Mouse (Mus musculus): ENCODE measurements at regions not wholly inside any gene's neighbourhood (a gene's known extent, or its start where the extent isn't known, plus 50 kb on each side); places are given as distances from the start of the nearest gene placed in this dataset.
A peak's percentile ranks its signal among the peaks of the same experiment; 100 is the strongest.

- no peaks in the 10 kb centered on the region for H3K79me2 ChIP-seq (replicated peaks; ENCODE audit: control insufficient read depth, insufficient read depth, low read length)
- 57% methylated on average over 8 of the region's 8 CpGs for WGBS
- no peak for DNase-seq
- H3K4me3 ChIP-seq = peak overlapping the region; percentile 42
- H3K27me3 ChIP-seq (ENCODE audit: control insufficient read depth, insufficient read depth, low read length) = no peaks in the 10 kb centered on the region
- no peak overlapping the region for H3K9ac ChIP-seq (ENCODE audit: low read depth, low read length)
- no peaks in the 10 kb centered on the region; the same call in 1 of the 2 replicates for H3K36me3 ChIP-seq (ENCODE audit: control insufficient read depth, insufficient read depth, low read length)
- intact Hi-C loops (cut with DNase I) = loop anchor here (2.0 to 10.0 kb wide), 3 partner anchors 92 to 610 kb away; no protein-coding TSS in a partner anchor
- H3K27ac ChIP-seq = peak overlapping the region; percentile 52
- TF ChIP-seq EP300 (IDR thresholded peaks at IDR 0.05; ENCODE audit: insufficient read depth, low read depth, low read length) (no peak), CTCF (IDR thresholded peaks at IDR 0.05) (no peak), POLR2A (IDR thresholded peaks at IDR 0.05; ENCODE audit: insufficient read depth, low read depth, low read length) (no peak)
- H3K4me1 ChIP-seq (ENCODE audit: control insufficient read depth, insufficient read depth, low read length) = no peaks in the 10 kb centered on the region
Measured at GRCm38 (mm10) chr3:149444377-149444776, 454.0 kb upstream of the Adgrl2 start.

DNA sequence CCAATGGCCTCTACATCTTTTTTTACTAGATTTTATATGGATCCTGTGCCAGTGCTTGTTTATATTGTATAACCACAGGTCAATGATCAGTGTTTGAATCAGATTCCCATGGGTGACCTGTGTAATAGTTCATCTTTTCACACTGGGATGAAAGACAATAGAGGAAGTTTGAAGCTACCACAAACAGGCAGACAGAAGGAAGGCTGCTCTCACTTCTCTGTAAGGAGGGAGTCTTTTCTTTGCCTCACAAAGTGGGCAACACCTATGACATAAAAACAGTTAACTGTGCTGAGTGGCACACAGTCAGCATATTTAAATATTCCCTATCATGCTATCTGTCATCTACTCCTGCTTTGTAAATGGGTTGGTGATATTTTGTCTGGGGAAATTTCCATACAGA is 450.9 kb upstream of the Adgrl2 start:
- Histone ChIP-seq H3K36me3 (ENCODE audit: control insufficient read depth, insufficient read depth, low read length) (no peaks in the 10 kb centered on the region; the same call in 1 of the 2 replicates), H3K4me1 (ENCODE audit: control insufficient read depth, insufficient read depth, low read length) (no peaks in the 10 kb centered on the region), H3K27ac (no peak overlapping the region), H3K4me3 (no peak overlapping the region), H3K9ac (ENCODE audit: low read depth, low read length) (no peak overlapping the region), H3K27me3 (ENCODE audit: control insufficient read depth, insufficient read depth, low read length) (no peaks in the 10 kb centered on the region), H3K79me2 (replicated peaks; ENCODE audit: control insufficient read depth, insufficient read depth, low read length) (no peaks in the 10 kb centered on the region)
- TF ChIP-seq EP300 (IDR thresholded peaks at IDR 0.05; ENCODE audit: insufficient read depth, low read depth, low read length) (no peak), CTCF (IDR thresholded peaks at IDR 0.05) (no peak), POLR2A (IDR thresholded peaks at IDR 0.05; ENCODE audit: insufficient read depth, low read depth, low read length) (no peak)
- no peak for DNase-seq
- intact Hi-C loops (cut with DNase I) = loop anchor here (10.0 kb wide), 1 partner anchor 606 kb away; no protein-coding TSS in a partner anchor

DNA sequence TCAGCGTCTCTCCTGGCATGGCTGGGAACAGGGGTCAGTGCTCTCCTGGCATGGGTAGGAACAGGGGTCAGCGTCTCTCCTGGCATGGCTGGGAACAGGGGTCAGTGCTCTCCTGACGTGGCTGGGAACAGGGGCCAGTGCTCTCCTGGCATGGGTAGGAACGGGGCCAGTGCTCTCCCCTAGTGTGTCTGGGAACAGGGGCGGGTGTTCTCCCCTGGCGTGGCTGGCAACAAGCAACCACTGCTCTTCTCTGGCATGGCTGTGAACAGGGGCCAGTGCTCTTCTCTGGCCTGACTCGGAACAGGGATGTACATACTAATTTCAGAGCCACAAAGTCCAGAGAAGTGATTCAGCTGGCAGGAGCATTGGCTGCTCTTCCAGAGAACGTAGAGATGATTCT is 447.4 kb upstream of the Adgrl2 start:
- Histone ChIP-seq H3K4me1 (ENCODE audit: control insufficient read depth, insufficient read depth, low read length) (no peaks in the 10 kb centered on the region), H3K27ac (no peak overlapping the region), H3K36me3 (ENCODE audit: control insufficient read depth, insufficient read depth, low read length) (no peaks in the 10 kb centered on the region; the same call in 1 of the 2 replicates), H3K4me3 (no peak overlapping the region), H3K9ac (ENCODE audit: low read depth, low read length) (no peak overlapping the region), H3K79me2 (replicated peaks; ENCODE audit: control insufficient read depth, insufficient read depth, low read length) (no peaks in the 10 kb centered on the region), H3K27me3 (ENCODE audit: control insufficient read depth, insufficient read depth, low read length) (no peaks in the 10 kb centered on the region)
- TF ChIP-seq EP300 (IDR thresholded peaks at IDR 0.05; ENCODE audit: insufficient read depth, low read depth, low read length) = no peak
- no peak for TF ChIP-seq CTCF (IDR thresholded peaks at IDR 0.05)
- no peak for TF ChIP-seq POLR2A (IDR thresholded peaks at IDR 0.05; ENCODE audit: insufficient read depth, low read depth, low read length)
- intact Hi-C loops (cut with DNase I) = no loop called here
- DNase-seq = peak in 1 of 2 experiments; percentile 29
- WGBS = 73% methylated on average over 8 of the region's 8 CpGs

DNA sequence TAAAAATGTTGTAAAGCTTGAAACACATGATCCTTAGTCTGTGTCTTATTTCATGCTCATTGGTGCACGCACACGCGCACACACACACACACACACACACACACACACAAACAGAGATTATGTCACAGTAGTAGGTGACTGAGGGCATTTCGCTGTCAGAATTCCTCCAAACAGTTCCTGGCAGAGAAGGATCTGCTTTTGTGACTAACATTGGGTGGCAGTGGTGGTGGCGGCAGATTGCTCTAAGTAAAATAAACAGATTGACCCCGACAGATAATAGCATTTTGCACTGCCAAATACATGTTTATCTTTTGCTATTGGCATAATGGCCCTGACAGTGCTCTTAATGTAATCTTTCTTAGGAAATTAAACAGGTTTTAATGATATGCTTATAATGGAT is 446.6 kb upstream of the Adgrl2 start:
- Histone ChIP-seq H3K27me3 (ENCODE audit: control insufficient read depth, insufficient read depth, low read length) (no peaks in the 10 kb centered on the region), H3K4me3 (no peak overlapping the region), H3K9ac (ENCODE audit: low read depth, low read length) (no peak overlapping the region), H3K4me1 (ENCODE audit: control insufficient read depth, insufficient read depth, low read length) (no peaks in the 10 kb centered on the region), H3K36me3 (ENCODE audit: control insufficient read depth, insufficient read depth, low read length) (no peaks in the 10 kb centered on the region; the same call in 1 of the 2 replicates), H3K79me2 (replicated peaks; ENCODE audit: control insufficient read depth, insufficient read depth, low read length) (no peaks in the 10 kb centered on the region), H3K27ac (no peak overlapping the region)
- WGBS = 67% methylated on average over 6 of the region's 6 CpGs
- no peak for DNase-seq
- intact Hi-C loops (cut with DNase I) = no loop called here
- TF ChIP-seq CTCF (IDR thresholded peaks at IDR 0.05) (no peak), POLR2A (IDR thresholded peaks at IDR 0.05; ENCODE audit: insufficient read depth, low read depth, low read length) (no peak), EP300 (IDR thresholded peaks at IDR 0.05; ENCODE audit: insufficient read depth, low read depth, low read length) (no peak)

GRCm38 (mm10) chr3:149436420-149436819 is 446.1 kb upstream of the Adgrl2 start:
- 68% methylated on average over 8 of the region's 8 CpGs for WGBS
- H3K4me3 ChIP-seq = no peak overlapping the region
- no peaks in the 10 kb centered on the region for H3K27me3 ChIP-seq (ENCODE audit: control insufficient read depth, insufficient read depth, low read length)
- H3K36me3 ChIP-seq (ENCODE audit: control insufficient read depth, insufficient read depth, low read length) = no peaks in the 10 kb centered on the region; the same call in 1 of the 2 replicates
- no peaks in the 10 kb centered on the region for H3K4me1 ChIP-seq (ENCODE audit: control insufficient read depth, insufficient read depth, low read length)
- no peaks in the 10 kb centered on the region for H3K79me2 ChIP-seq (replicated peaks; ENCODE audit: control insufficient read depth, insufficient read depth, low read length)
- no peak overlapping the region for H3K9ac ChIP-seq (ENCODE audit: low read depth, low read length)
- intact Hi-C loops (cut with DNase I) = no loop called here
- H3K27ac ChIP-seq = no peak overlapping the region
- peak in 1 of 2 experiments; percentile 21 for DNase-seq
- TF ChIP-seq POLR2A (IDR thresholded peaks at IDR 0.05; ENCODE audit: insufficient read depth, low read depth, low read length) (no peak), CTCF (IDR thresholded peaks at IDR 0.05) (no peak), EP300 (IDR thresholded peaks at IDR 0.05; ENCODE audit: insufficient read depth, low read depth, low read length) (no peak)

- H3K4me3 ChIP-seq = no peak overlapping the region
- H3K36me3 ChIP-seq (ENCODE audit: control insufficient read depth, insufficient read depth, low read length) = no peaks in the 10 kb centered on the region
- no peaks in the 10 kb centered on the region for H3K79me2 ChIP-seq (replicated peaks; ENCODE audit: control insufficient read depth, insufficient read depth, low read length)
- no peak overlapping the region for H3K9ac ChIP-seq (ENCODE audit: low read depth, low read length)
- intact Hi-C loops (cut with DNase I) = no loop called here
- no peak for DNase-seq
- 91% methylated on average over 10 of the region's 10 CpGs for WGBS
- no peaks in the 10 kb centered on the region for H3K27me3 ChIP-seq (ENCODE audit: control insufficient read depth, insufficient read depth, low read length)
- H3K27ac ChIP-seq = no peak overlapping the region
- no peaks in the 10 kb centered on the region for H3K4me1 ChIP-seq (ENCODE audit: control insufficient read depth, insufficient read depth, low read length)
- TF ChIP-seq CTCF (IDR thresholded peaks at IDR 0.05) = no peak
- no peak for TF ChIP-seq POLR2A (IDR thresholded peaks at IDR 0.05; ENCODE audit: insufficient read depth, low read depth, low read length)
Measured at GRCm38 (mm10) chr3:149431795-149432194, 441.4 kb upstream of the Adgrl2 start.
